Mouse (Mus musculus): ENCODE results near the gene St6galnac1. TPM values are rescaled to one million over a fixed set of nuclear protein-coding genes. Genes with fewer than 3 reads are reported as not detected.

St6galnac1 gene
- total and polyA plus RNA-seq, 3 experiments: not detected

GRCm38 (mm10) chr11:116819932-116820593 is 44.8 kb upstream of the St6galnac1 start:
- Histone ChIP-seq H3K4me3 (no peak overlapping the region), H3K79me2 (replicated peaks; ENCODE audit: control insufficient read depth, insufficient read depth, low read length) (peaks cover 2% of the 10 kb centered on the region), H3K36me3 (ENCODE audit: control insufficient read depth, insufficient read depth, low read length) (no peaks in the 10 kb centered on the region), H3K4me1 (ENCODE audit: control insufficient read depth, insufficient read depth, low read length) (peaks cover 30% of the 10 kb centered on the region), H3K27ac (peak overlapping the region; percentile 79), H3K27me3 (ENCODE audit: control insufficient read depth, insufficient read depth, low read length) (no peaks in the 10 kb centered on the region), H3K9ac (ENCODE audit: low read depth, low read length) (no peak overlapping the region)
- 49% methylated on average over 5 of the region's 5 CpGs for WGBS
- intact Hi-C loops (cut with DNase I): loop anchor here (10.0 kb wide), 1 partner anchor 325 kb away; the partner anchor contains the start of gene Prpsap1
- no peak for DNase-seq
- no peak for TF ChIP-seq POLR2A (IDR thresholded peaks at IDR 0.05; ENCODE audit: insufficient read depth, low read depth, low read length)
- no peak for TF ChIP-seq EP300 (IDR thresholded peaks at IDR 0.05; ENCODE audit: insufficient read depth, low read depth, low read length)
- TF ChIP-seq CTCF (IDR thresholded peaks at IDR 0.05): no peak

DNA sequence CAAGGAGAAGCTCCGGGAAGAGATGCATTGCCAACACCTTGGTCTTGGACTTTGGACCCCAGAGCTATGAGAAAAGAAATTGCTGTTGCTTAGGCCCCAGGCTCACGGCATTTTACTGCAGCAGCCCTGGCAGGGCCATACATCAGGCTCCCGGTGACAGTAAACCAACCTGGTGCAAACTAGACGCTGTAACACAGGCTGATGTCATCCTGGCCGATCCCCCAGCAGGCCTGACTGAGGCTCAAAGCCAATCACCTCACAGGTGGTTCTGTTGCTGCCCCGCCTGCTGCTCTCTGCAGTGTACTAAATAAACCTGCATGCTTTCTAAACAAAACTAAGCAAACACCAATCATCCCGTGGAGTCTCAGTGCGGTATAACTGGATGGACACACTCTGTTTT is 43.4 kb upstream of the St6galnac1 start:
- H3K79me2 ChIP-seq (replicated peaks; ENCODE audit: control insufficient read depth, insufficient read depth, low read length): peaks cover 2% of the 10 kb centered on the region
- intact Hi-C loops (cut with DNase I): loop anchor here (10.0 kb wide), 1 partner anchor 324 kb away; the partner anchor contains the start of gene Prpsap1
- no peaks in the 10 kb centered on the region for H3K36me3 ChIP-seq (ENCODE audit: control insufficient read depth, insufficient read depth, low read length)
- WGBS: 56% methylated on average over 8 of the region's 8 CpGs
- H3K27ac ChIP-seq: no peak overlapping the region
- no peak for DNase-seq
- TF ChIP-seq POLR2A (IDR thresholded peaks at IDR 0.05; ENCODE audit: insufficient read depth, low read depth, low read length): no peak
- TF ChIP-seq CTCF (IDR thresholded peaks at IDR 0.05): no peak
- no peak for TF ChIP-seq EP300 (IDR thresholded peaks at IDR 0.05; ENCODE audit: insufficient read depth, low read depth, low read length)
- H3K4me1 ChIP-seq (ENCODE audit: control insufficient read depth, insufficient read depth, low read length): peaks cover 36% of the 10 kb centered on the region
- H3K27me3 ChIP-seq (ENCODE audit: control insufficient read depth, insufficient read depth, low read length): no peaks in the 10 kb centered on the region
- no peak overlapping the region for H3K4me3 ChIP-seq
- no peak overlapping the region for H3K9ac ChIP-seq (ENCODE audit: low read depth, low read length)

DNA sequence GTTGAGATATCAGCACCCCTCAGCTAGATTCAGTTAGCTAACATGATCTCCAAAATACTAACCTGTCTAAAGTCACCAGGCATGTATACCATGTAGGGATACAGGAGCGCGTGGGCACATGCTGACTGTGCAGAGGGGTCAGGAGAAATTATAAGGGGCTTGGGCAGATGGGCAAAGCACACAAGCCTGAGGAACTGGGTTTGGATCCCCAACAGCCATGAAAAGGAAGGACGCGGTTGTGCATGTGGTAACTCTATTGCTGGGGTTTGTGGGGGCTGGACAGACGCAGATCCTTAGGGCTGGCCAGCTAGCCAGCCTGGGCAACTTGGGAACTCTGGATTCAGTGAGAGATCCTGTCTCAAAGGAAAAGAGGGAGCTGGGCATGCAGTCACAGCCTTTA is 42.3 kb upstream of the St6galnac1 start:
- no peak for TF ChIP-seq CTCF (IDR thresholded peaks at IDR 0.05)
- TF ChIP-seq POLR2A (IDR thresholded peaks at IDR 0.05; ENCODE audit: insufficient read depth, low read depth, low read length): no peak
- TF ChIP-seq EP300 (IDR thresholded peaks at IDR 0.05; ENCODE audit: insufficient read depth, low read depth, low read length): no peak
- 87% methylated on average over 5 of the region's 5 CpGs for WGBS
- Histone ChIP-seq H3K79me2 (replicated peaks; ENCODE audit: control insufficient read depth, insufficient read depth, low read length) (no peaks in the 10 kb centered on the region; the same call in none of the 2 replicates), H3K4me3 (no peak overlapping the region), H3K27ac (peak overlapping the region; percentile 12; the same call in 1 of the 2 replicates), H3K9ac (ENCODE audit: low read depth, low read length) (no peak overlapping the region), H3K27me3 (ENCODE audit: control insufficient read depth, insufficient read depth, low read length) (no peaks in the 10 kb centered on the region), H3K4me1 (ENCODE audit: control insufficient read depth, insufficient read depth, low read length) (peaks cover 48% of the 10 kb centered on the region), H3K36me3 (ENCODE audit: control insufficient read depth, insufficient read depth, low read length) (no peaks in the 10 kb centered on the region)
- intact Hi-C loops (cut with DNase I): loop anchor here (10.0 kb wide), 1 partner anchor 323 kb away; the partner anchor contains the start of gene Prpsap1
- DNase-seq: no peak

GRCm38 (mm10) chr11:116816769-116817168 is 41.5 kb upstream of the St6galnac1 start:
- Histone ChIP-seq H3K9ac (ENCODE audit: low read depth, low read length) (no peak overlapping the region), H3K36me3 (ENCODE audit: control insufficient read depth, insufficient read depth, low read length) (no peaks in the 10 kb centered on the region), H3K79me2 (replicated peaks; ENCODE audit: control insufficient read depth, insufficient read depth, low read length) (no peaks in the 10 kb centered on the region; the same call in 1 of the 2 replicates), H3K27me3 (ENCODE audit: control insufficient read depth, insufficient read depth, low read length) (no peaks in the 10 kb centered on the region), H3K27ac (peak overlapping the region; percentile 26), H3K4me3 (no peak overlapping the region), H3K4me1 (ENCODE audit: control insufficient read depth, insufficient read depth, low read length) (peaks cover 45% of the 10 kb centered on the region)
- 35% methylated on average over 5 of the region's 5 CpGs for WGBS
- TF ChIP-seq POLR2A (IDR thresholded peaks at IDR 0.05; ENCODE audit: insufficient read depth, low read depth, low read length) (no peak), CTCF (IDR thresholded peaks at IDR 0.05) (no peak), EP300 (IDR thresholded peaks at IDR 0.05; ENCODE audit: insufficient read depth, low read depth, low read length) (peak; percentile 60; the same call in 1 of the 2 replicates)
- peak in 1 of 2 experiments; percentile 59 for DNase-seq
- intact Hi-C loops (cut with DNase I): loop anchor here (10.0 kb wide), 1 partner anchor 322 kb away; the partner anchor contains the start of gene Prpsap1

- peaks cover 30% of the 10 kb centered on the region for H3K4me1 ChIP-seq (ENCODE audit: control insufficient read depth, insufficient read depth, low read length)
- intact Hi-C loops (cut with DNase I): loop anchor here (10.0 kb wide), 1 partner anchor 320 kb away; the partner anchor contains the start of gene Prpsap1
Observed at GRCm38 (mm10) chr11:116814884-116815415, 39.6 kb upstream of the St6galnac1 start.

More at GRCm38 (mm10) chr11:116814884-116815415, 39.6 kb upstream of the St6galnac1 start:
- H3K79me2 ChIP-seq (replicated peaks; ENCODE audit: control insufficient read depth, insufficient read depth, low read length): no peaks in the 10 kb centered on the region; the same call in 1 of the 2 replicates
- H3K9ac ChIP-seq (ENCODE audit: low read depth, low read length): peak overlapping the region; percentile 47
- H3K36me3 ChIP-seq (ENCODE audit: control insufficient read depth, insufficient read depth, low read length): no peaks in the 10 kb centered on the region
- 38% methylated on average over 7 of the region's 7 CpGs for WGBS
- no peak for TF ChIP-seq CTCF (IDR thresholded peaks at IDR 0.05)
- 0 out of 2 replicates have a peak, but pooled peaks have one; percentile 5 for TF ChIP-seq EP300 (IDR thresholded peaks at IDR 0.05; ENCODE audit: insufficient read depth, low read depth, low read length)
- no peaks in the 10 kb centered on the region for H3K27me3 ChIP-seq (ENCODE audit: control insufficient read depth, insufficient read depth, low read length)
- H3K27ac ChIP-seq: peak overlapping the region; percentile 91
- DNase-seq: no peak
- H3K4me3 ChIP-seq: no peak overlapping the region
